Mouse (Mus musculus): Measurements from ENCODE around the gene Esrrb. TPM values are rescaled to one million over a fixed set of nuclear protein-coding genes. Genes with fewer than 3 reads are reported as not detected.

Gene Esrrb
- polyA plus RNA-seq, 1 experiment from 2014 or later: 5.2 TPM

DNA sequence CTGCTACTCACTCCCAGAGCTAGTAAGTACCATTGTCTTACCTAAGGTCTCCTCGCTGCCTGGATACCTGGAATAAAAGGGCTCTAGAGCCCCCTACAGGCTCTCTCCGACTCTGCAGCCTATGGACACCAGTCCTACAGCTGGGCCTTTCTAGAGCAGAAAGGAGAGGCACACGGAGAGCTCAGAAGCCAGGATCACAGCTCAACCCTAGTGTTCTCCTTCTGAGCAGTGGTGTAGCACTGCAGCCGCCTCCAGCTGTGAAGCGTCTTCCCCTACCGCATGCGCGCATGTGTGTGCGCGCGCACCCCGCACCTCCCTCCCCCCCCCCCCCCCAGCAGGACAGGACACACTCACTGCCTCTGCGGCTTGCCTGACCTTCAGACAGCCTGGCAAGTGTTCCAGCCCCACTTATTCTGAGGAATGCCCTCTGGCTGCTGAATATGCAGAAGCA is 72.5 kb downstream of the Esrrb start:
- ATAC-seq: peak; percentile 91
- H3K27ac ChIP-seq (ENCODE audit: low read depth, low read length): no peak overlapping the region
- H3K4me2 ChIP-seq (ENCODE audit: low read length): peak overlapping the region; percentile 53
- H3K27me3 ChIP-seq (replicated peaks; ENCODE audit: control insufficient read depth, insufficient read depth, low read length): no peaks in the 10 kb centered on the region
- peaks cover 4% of the 10 kb centered on the region for H3K4me1 ChIP-seq (ENCODE audit: control insufficient read depth, insufficient read depth, low read depth, low read length)
- no peaks in the 10 kb centered on the region for H3K36me3 ChIP-seq (ENCODE audit: control insufficient read depth, insufficient read depth, low read length)
- 2% methylated on average over 10 of the region's 13 CpGs for WGBS
- H3K4me3 ChIP-seq (ENCODE audit: low read length): peak overlapping the region; percentile 29
- peak overlapping the region; percentile 56 for H3K9ac ChIP-seq (ENCODE audit: low read depth, low read length)
- no peaks in the 10 kb centered on the region for H3K9me3 ChIP-seq (ENCODE audit: control insufficient read depth, low read length)

DNA sequence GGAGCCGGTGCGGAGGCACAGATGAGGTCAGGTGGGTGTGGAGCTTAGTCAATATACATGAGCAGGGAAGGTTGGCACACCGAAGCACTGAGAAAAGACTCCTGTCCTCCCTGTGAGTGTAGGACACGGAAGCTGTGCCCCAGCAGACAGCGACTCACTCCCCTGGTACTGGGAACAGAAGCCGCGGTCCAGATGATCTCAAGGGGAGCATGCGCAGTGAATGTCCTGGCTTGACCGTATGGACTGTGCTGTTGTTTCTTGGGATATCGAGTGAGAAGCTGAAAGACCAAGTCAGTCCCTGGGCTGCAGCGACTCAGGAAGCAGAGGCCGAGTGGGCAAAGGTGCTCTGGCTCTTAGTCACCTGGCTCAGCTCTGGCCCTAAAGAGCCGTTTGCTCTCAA is 74.7 kb downstream of the Esrrb start:
- 87% methylated on average over 13 of the region's 13 CpGs for WGBS
- H3K27ac ChIP-seq (ENCODE audit: low read depth, low read length): no peak overlapping the region
- ATAC-seq: no peak
- no peaks in the 10 kb centered on the region for H3K36me3 ChIP-seq (ENCODE audit: control insufficient read depth, insufficient read depth, low read length)
- H3K9me3 ChIP-seq (ENCODE audit: control insufficient read depth, low read length): no peaks in the 10 kb centered on the region
- no peak overlapping the region for H3K4me2 ChIP-seq (ENCODE audit: low read length)
- no peak overlapping the region for H3K4me3 ChIP-seq (ENCODE audit: low read length)
- no peak overlapping the region for H3K9ac ChIP-seq (ENCODE audit: low read depth, low read length)
- H3K4me1 ChIP-seq (ENCODE audit: control insufficient read depth, insufficient read depth, low read depth, low read length): peaks cover 4% of the 10 kb centered on the region
- no peaks in the 10 kb centered on the region for H3K27me3 ChIP-seq (replicated peaks; ENCODE audit: control insufficient read depth, insufficient read depth, low read length)

DNA sequence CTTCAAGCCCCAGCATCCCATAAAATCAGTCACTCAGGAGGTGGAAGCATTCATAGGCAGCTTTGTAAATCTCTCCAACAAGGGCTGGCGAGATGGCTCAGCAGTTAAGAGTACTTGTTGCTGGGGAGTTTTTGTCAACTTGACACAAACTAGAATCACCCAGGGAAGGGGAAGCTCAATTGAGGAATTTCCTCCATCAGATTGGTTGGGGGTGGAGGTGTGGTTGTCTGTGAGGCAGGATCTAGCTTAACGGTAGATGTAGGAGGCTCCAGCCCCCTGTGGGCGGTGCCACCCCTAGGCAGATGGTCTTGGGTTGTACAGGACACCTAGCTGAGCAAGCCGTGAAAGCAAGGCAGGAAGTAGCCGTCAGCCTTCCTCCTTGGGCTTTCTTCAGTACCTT is 89.9 kb downstream of the Esrrb start:
- Histone ChIP-seq H3K27ac (ENCODE audit: low read depth, low read length) (no peak overlapping the region), H3K36me3 (ENCODE audit: control insufficient read depth, insufficient read depth, low read length) (no peaks in the 10 kb centered on the region), H3K9ac (ENCODE audit: low read depth, low read length) (no peak overlapping the region), H3K27me3 (replicated peaks; ENCODE audit: control insufficient read depth, insufficient read depth, low read length) (no peaks in the 10 kb centered on the region), H3K9me3 (ENCODE audit: control insufficient read depth, low read length) (no peaks in the 10 kb centered on the region), H3K4me3 (ENCODE audit: low read length) (no peak overlapping the region), H3K4me1 (ENCODE audit: control insufficient read depth, insufficient read depth, low read depth, low read length) (no peaks in the 10 kb centered on the region), H3K4me2 (ENCODE audit: low read length) (no peak overlapping the region)
- 86% methylated on average over 5 of the region's 5 CpGs for WGBS
- no peak for ATAC-seq

DNA sequence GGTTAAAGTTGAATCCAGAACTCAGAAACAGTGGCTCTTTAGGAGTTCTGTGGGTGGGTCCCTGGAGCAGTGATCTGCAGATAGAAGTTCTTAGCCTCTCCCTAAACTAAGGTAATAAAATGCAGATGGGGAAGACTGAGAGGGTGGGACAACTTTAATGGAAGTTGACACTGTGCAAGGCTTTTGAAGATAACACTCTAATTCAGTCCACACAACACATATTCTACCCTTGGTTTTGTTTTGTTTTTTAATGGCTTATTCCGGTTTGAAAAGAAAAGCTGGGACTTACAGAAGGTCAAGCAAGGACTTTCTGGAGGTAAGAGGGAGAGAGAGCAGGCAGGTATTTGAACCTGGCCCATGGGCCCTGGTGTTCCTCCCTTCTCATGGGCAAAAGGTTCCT is 94.1 kb downstream of the Esrrb start:
- no peak for ATAC-seq
- no peaks in the 10 kb centered on the region for H3K4me1 ChIP-seq (ENCODE audit: control insufficient read depth, insufficient read depth, low read depth, low read length)
- 79% methylated on average over 1 of the region's 1 CpGs for WGBS
- H3K9ac ChIP-seq (ENCODE audit: low read depth, low read length): no peak overlapping the region
- H3K9me3 ChIP-seq (ENCODE audit: control insufficient read depth, low read length): no peaks in the 10 kb centered on the region
- H3K4me3 ChIP-seq (ENCODE audit: low read length): no peak overlapping the region
- no peaks in the 10 kb centered on the region for H3K27me3 ChIP-seq (replicated peaks; ENCODE audit: control insufficient read depth, insufficient read depth, low read length)
- H3K27ac ChIP-seq (ENCODE audit: low read depth, low read length): no peak overlapping the region
- H3K36me3 ChIP-seq (ENCODE audit: control insufficient read depth, insufficient read depth, low read length): no peaks in the 10 kb centered on the region
- no peak overlapping the region for H3K4me2 ChIP-seq (ENCODE audit: low read length)

DNA sequence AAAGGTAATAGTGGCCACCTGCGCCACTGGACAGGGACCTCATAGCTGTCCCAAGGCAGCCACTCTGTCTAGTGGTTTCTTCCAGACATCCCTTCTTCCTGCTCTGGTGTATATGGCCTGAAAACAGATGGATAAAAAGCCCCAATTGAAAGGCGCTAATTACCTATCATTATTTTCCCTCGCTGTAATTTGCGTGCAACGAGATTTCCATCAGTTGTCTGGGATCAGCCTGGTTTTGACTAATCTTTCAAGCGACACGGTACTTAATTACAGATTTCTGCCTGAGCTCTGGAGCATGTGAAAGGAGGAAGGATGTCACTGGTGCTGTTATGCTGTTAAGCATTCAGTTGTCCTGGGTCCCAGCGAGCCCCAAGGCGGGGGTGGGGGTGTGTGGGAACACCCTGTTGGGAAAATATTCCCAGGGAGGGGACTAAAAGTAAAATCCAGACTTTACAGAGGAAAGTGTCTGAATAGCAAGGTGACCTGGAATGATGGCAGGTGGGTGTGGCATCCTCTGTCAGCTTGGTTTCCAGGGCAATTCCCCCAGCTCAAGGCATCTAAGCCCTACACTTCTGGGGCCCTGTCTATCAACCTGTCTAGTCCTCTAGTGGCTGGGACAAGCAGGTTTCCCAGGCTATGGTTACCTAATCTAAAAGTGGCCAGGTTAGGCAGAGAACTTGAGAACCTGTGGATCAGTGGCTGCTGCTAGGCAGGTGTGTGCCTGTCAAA is 102.0 kb downstream of the Esrrb start:
- H3K36me3 ChIP-seq (ENCODE audit: control insufficient read depth, insufficient read depth, low read length): no peaks in the 10 kb centered on the region
- no peaks in the 10 kb centered on the region for H3K4me1 ChIP-seq (ENCODE audit: control insufficient read depth, insufficient read depth, low read depth, low read length)
- no peaks in the 10 kb centered on the region for H3K27me3 ChIP-seq (replicated peaks; ENCODE audit: control insufficient read depth, insufficient read depth, low read length)
- H3K9me3 ChIP-seq (ENCODE audit: control insufficient read depth, low read length): no peaks in the 10 kb centered on the region
- ATAC-seq: no peak
- H3K4me3 ChIP-seq (ENCODE audit: low read length): no peak overlapping the region
- H3K4me2 ChIP-seq (ENCODE audit: low read length): no peak overlapping the region
- H3K27ac ChIP-seq (ENCODE audit: low read depth, low read length): no peak overlapping the region
- WGBS: 54% methylated on average over 9 of the region's 9 CpGs
- H3K9ac ChIP-seq (ENCODE audit: low read depth, low read length): no peak overlapping the region

DNA sequence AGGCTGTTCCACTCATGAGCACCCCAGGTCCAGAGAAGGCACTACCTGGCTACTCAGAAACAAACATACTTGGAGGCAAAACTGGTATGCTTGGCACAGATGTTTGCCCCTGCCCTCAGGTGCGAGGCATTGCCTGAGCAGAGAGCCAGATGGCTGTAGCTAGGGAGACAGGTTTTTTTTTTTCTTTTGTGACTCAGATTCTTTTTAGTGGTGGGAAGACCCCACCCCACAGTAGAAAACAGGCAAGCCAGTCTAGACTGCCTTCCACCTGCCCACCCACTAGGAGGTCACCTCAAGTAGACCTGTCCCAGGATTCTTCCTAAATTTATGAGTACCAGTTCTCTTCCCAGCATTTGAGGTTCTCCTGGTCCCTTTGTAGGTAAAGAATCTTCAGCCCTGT is 103.5 kb downstream of the Esrrb start:
- Histone ChIP-seq H3K9me3 (ENCODE audit: control insufficient read depth, low read length) (no peaks in the 10 kb centered on the region), H3K4me2 (ENCODE audit: low read length) (no peak overlapping the region), H3K27ac (ENCODE audit: low read depth, low read length) (no peak overlapping the region), H3K36me3 (ENCODE audit: control insufficient read depth, insufficient read depth, low read length) (no peaks in the 10 kb centered on the region), H3K27me3 (replicated peaks; ENCODE audit: control insufficient read depth, insufficient read depth, low read length) (no peaks in the 10 kb centered on the region), H3K4me3 (ENCODE audit: low read length) (no peak overlapping the region), H3K9ac (ENCODE audit: low read depth, low read length) (no peak overlapping the region), H3K4me1 (ENCODE audit: control insufficient read depth, insufficient read depth, low read depth, low read length) (no peaks in the 10 kb centered on the region)
- no peak for ATAC-seq
- 95% methylated on average over 1 of the region's 1 CpGs for WGBS

DNA sequence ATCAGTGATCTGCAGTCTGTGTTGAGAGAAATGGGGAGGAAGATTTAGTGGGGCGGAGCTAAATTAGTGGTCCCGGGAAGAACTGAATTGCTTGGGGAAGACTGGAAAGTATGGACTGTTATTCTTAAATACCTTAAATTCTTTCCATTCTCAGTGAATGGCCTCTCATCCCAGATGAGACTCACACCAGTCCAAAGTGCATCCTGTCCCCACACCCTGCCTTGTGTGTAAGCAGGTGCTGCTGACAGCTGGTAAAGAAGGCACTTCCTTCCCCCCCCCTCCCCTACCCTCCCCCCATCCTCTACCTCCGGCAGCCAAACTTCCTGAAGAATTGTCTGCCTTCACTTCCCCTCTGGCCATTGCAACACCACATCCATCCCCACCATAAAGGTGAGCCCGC is 105.3 kb downstream of the Esrrb start:
- H3K27me3 ChIP-seq (replicated peaks; ENCODE audit: control insufficient read depth, insufficient read depth, low read length): no peaks in the 10 kb centered on the region
- no peaks in the 10 kb centered on the region for H3K9me3 ChIP-seq (ENCODE audit: control insufficient read depth, low read length)
- no peaks in the 10 kb centered on the region for H3K36me3 ChIP-seq (ENCODE audit: control insufficient read depth, insufficient read depth, low read length)
- H3K4me3 ChIP-seq (ENCODE audit: low read length): no peak overlapping the region
- no peak overlapping the region for H3K27ac ChIP-seq (ENCODE audit: low read depth, low read length)
- WGBS: 68% methylated on average over 4 of the region's 4 CpGs
- no peak overlapping the region for H3K4me2 ChIP-seq (ENCODE audit: low read length)
- ATAC-seq: no peak
- no peak overlapping the region for H3K9ac ChIP-seq (ENCODE audit: low read depth, low read length)
- H3K4me1 ChIP-seq (ENCODE audit: control insufficient read depth, insufficient read depth, low read depth, low read length): no peaks in the 10 kb centered on the region

DNA sequence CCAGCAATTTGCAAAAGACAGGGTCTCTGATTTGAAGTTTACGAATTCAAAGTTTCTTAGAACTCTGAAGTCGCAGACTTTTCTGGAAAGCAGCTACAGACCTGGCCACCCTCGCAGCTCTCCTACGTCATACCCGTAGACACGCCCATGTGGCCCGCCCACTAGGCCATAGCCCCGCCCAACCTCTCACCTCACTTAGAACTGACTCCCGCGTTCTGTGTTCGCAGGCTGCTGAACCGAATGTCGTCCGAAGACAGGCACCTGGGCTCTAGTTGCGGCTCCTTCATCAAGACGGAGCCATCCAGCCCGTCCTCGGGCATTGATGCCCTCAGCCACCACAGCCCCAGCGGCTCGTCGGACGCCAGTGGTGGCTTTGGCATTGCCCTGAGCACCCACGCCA is 109.0 kb downstream of the Esrrb start:
- H3K27me3 ChIP-seq (replicated peaks; ENCODE audit: control insufficient read depth, insufficient read depth, low read length): no peaks in the 10 kb centered on the region

DNA sequence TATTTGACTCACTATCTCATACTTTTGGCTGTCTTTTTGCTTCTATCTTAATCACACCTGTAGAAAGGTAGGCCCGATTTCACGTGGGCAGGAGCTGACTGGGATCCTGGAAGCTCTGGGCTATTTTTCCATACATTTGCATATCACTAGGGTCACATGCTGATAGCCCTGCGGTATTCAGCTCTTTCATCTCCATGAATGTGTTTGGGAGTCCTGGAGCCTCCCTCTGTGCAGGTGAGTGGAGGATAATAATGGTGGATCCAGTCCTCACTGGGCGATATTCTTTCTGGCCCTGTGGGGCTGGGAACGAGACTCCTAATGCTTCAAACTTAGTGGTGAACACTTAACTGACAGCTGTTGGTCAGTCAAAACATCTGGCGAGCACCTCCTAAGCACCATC is 110.0 kb downstream of the Esrrb start:
- WGBS: 59% methylated on average over 6 of the region's 6 CpGs
- no peaks in the 10 kb centered on the region for H3K27me3 ChIP-seq (replicated peaks; ENCODE audit: control insufficient read depth, insufficient read depth, low read length)
- H3K4me2 ChIP-seq (ENCODE audit: low read length): no peak overlapping the region
- no peaks in the 10 kb centered on the region for H3K9me3 ChIP-seq (ENCODE audit: control insufficient read depth, low read length)
- H3K9ac ChIP-seq (ENCODE audit: low read depth, low read length): no peak overlapping the region
- H3K27ac ChIP-seq (ENCODE audit: low read depth, low read length): no peak overlapping the region
- no peak overlapping the region for H3K4me3 ChIP-seq (ENCODE audit: low read length)
- H3K4me1 ChIP-seq (ENCODE audit: control insufficient read depth, insufficient read depth, low read depth, low read length): no peaks in the 10 kb centered on the region; the same call in 1 of the 2 replicates
- ATAC-seq: no peak
- H3K36me3 ChIP-seq (ENCODE audit: control insufficient read depth, insufficient read depth, low read length): no peaks in the 10 kb centered on the region

More for the DNA sequence above, 109.0 kb downstream of the Esrrb start:
- H3K36me3 ChIP-seq (ENCODE audit: control insufficient read depth, insufficient read depth, low read length): no peaks in the 10 kb centered on the region
- no peak overlapping the region for H3K9ac ChIP-seq (ENCODE audit: low read depth, low read length)
- WGBS: 50% methylated on average over 23 of the region's 23 CpGs
- no peaks in the 10 kb centered on the region; the same call in 1 of the 2 replicates for H3K4me1 ChIP-seq (ENCODE audit: control insufficient read depth, insufficient read depth, low read depth, low read length)
- H3K9me3 ChIP-seq (ENCODE audit: control insufficient read depth, low read length): no peaks in the 10 kb centered on the region
- ATAC-seq: no peak
- no peak overlapping the region for H3K27ac ChIP-seq (ENCODE audit: low read depth, low read length)
- no peak overlapping the region for H3K4me2 ChIP-seq (ENCODE audit: low read length)
- H3K4me3 ChIP-seq (ENCODE audit: low read length): no peak overlapping the region
